ENCODE assay signal across 11 mouse cellular contexts in the genomic region with DNA sequence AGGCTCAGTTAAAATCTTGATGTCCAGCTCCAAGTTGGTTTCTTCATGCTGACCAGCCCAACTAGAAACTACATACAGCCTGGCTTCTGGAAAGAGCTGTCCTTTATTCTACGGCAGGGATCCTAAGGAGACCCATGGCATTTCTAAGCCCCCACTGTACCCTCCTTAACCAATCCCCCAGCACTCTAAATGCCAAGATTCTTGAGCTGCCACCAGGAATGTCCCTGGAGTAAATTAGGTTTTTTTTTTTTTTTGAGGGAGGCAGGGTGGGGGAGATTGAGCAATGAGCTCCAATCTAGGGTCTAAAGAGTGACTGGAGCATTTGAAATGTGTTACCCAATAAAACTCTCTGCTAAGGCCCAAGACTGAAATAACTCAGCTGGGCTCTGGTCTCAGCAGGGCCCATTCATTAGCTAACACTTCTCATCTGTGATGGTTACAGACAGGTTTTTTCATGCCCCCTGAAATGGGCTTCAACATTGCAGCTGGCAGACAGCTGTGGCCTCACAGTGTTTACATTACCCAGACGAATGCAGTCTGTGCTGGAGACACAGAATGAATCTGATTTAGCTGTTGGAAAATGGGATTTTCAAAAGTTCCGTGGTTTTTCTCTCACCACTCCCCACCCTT.
DNase-seq lines count a peak whose midpoint lies in the region; ATAC-seq and TF ChIP-seq lines count a peak whose summit lies in the region.
"Had no signal": no experiment of that assay in that cellular context is flagged by ENCODE, and none has a peak within 500 bp of the region (broad histone marks: within the 10 kb centered on the region; RNA-seq: fewer than 3 reads in every experiment).

No protein-coding gene starts in this region.

- no peaks in the 10 kb centered on the region for H3K79me2 ChIP-seq in myocyte (ENCODE audit: control insufficient read depth, insufficient read depth)

- TF ChIP-seq POLR2A in myocyte (IDR thresholded peaks at IDR 0.05; ENCODE audit: insufficient read length, low read depth), result no peak

- H3K4me2 ChIP-seq in hindbrain, embryonic 16.5 days (ENCODE audit: low read length), result no peak overlapping the region
- no peak overlapping the region for H3K4me2 ChIP-seq in hindbrain, embryonic 15.5 days
- no peak overlapping the region for H3K4me2 ChIP-seq in myocyte (ENCODE audit: low read depth)

- no peak overlapping the region for H3K4me3 ChIP-seq in hindbrain, embryonic 10.5 days
- H3K4me3 ChIP-seq in hindbrain, embryonic 16.5 days (ENCODE audit: low read length), result no peak overlapping the region
- no peak overlapping the region for H3K4me3 ChIP-seq in hindbrain, embryonic 15.5 days
- H3K4me3 ChIP-seq in myocyte, result no peak overlapping the region
- H3K4me3 ChIP-seq: gastrocnemius, adult 2 months had no signal

- no peaks in the 10 kb centered on the region for H3K36me3 ChIP-seq in hindbrain, embryonic 10.5 days
- no peaks in the 10 kb centered on the region for H3K36me3 ChIP-seq in hindbrain, embryonic 16.5 days (ENCODE audit: control insufficient read depth, insufficient read depth, low read length)
- H3K36me3 ChIP-seq in hindbrain, embryonic 15.5 days, result no peaks in the 10 kb centered on the region
- no peaks in the 10 kb centered on the region for H3K36me3 ChIP-seq in myocyte (ENCODE audit: control insufficient read depth, insufficient read depth)

- whole genome bisulfite sequencing in hindbrain, embryonic 10.5 days, result 48% methylated on average over 3 of the region's 3 CpGs
- WGBS in hindbrain, embryonic 16.5 days, result 32% methylated on average over 3 of the region's 3 CpGs
- WGBS in hindbrain, embryonic 15.5 days, result 29% methylated on average over 3 of the region's 3 CpGs

- no peak overlapping the region for H3K27ac ChIP-seq in hindbrain, embryonic 10.5 days
- no peak overlapping the region for H3K27ac ChIP-seq in hindbrain, embryonic 16.5 days (ENCODE audit: low read depth, low read length)
- H3K27ac ChIP-seq in hindbrain, embryonic 15.5 days (replicated peaks), result no peak overlapping the region
- H3K27ac ChIP-seq: gastrocnemius, adult 2 months; liver, embryonic 14.5 days had no signal

- no peak overlapping the region for H3K9ac ChIP-seq in hindbrain, embryonic 16.5 days (ENCODE audit: low read depth, low read length)
- H3K9ac ChIP-seq in hindbrain, embryonic 15.5 days, result no peak overlapping the region
- H3K9ac ChIP-seq: liver, embryonic 14.5 days had no signal

- H3ac ChIP-seq in myocyte (ENCODE audit: control insufficient read depth, insufficient read length), result no peak overlapping the region

- no peaks in the 10 kb centered on the region for H3K9me3 ChIP-seq in hindbrain, embryonic 10.5 days
- no peaks in the 10 kb centered on the region for H3K9me3 ChIP-seq in hindbrain, embryonic 16.5 days (ENCODE audit: control insufficient read depth, low read length)
- no peaks in the 10 kb centered on the region for H3K9me3 ChIP-seq in hindbrain, embryonic 15.5 days

- no peaks in the 10 kb centered on the region for H3K4me1 ChIP-seq in hindbrain, embryonic 10.5 days (replicated peaks)
- no peaks in the 10 kb centered on the region for H3K4me1 ChIP-seq in hindbrain, embryonic 16.5 days (ENCODE audit: control insufficient read depth, insufficient read depth, low read depth, low read length)
- no peaks in the 10 kb centered on the region for H3K4me1 ChIP-seq in hindbrain, embryonic 15.5 days (replicated peaks)

- ATAC-seq in hindbrain, embryonic 16.5 days, result no peak
- 0 out of 2 replicates have a peak, but pooled peaks have one; percentile 63 for ATAC-seq in hindbrain, embryonic 15.5 days (ENCODE audit: low FRiP score, low read depth)
- ATAC-seq in erythroid progenitor cell, adult 5-6 weeks (replicated peaks; ENCODE audit: low FRiP score, poor library complexity, severe bottlenecking), result no peak

- peak; percentile 18 for DNase-seq in hindbrain, embryonic 10.5 days (ENCODE audit: low spot score)
- DNase-seq in embryo, embryonic 11.5 days (ENCODE audit: low read depth, low spot score), result peak; percentile 19
- no peak for DNase-seq in adrenal gland, postnatal 10 days
- no peak for DNase-seq in ovary, postnatal 10 days (ENCODE audit: low spot score)
- DNase-seq: gastrocnemius, adult 2 months; kidney, postnatal 4 days had no signal

- H3K27me3 ChIP-seq in hindbrain, embryonic 10.5 days (ENCODE audit: insufficient read depth, poor library complexity, severe bottlenecking), result peaks cover 5% of the 10 kb centered on the region; the same call in 1 of the 2 replicates
- no peaks in the 10 kb centered on the region for H3K27me3 ChIP-seq in hindbrain, embryonic 16.5 days (replicated peaks; ENCODE audit: control insufficient read depth, insufficient read depth, low read length)
- no peaks in the 10 kb centered on the region for H3K27me3 ChIP-seq in hindbrain, embryonic 15.5 days
- H3K27me3 ChIP-seq in myocyte (ENCODE audit: control insufficient read depth, insufficient read depth, insufficient read length), result no peaks in the 10 kb centered on the region

TF ChIP-seq in myocyte, 11 proteins besides CTCF, POLR2A, EP300 and RAD21:
- TF ChIP-seq REST (IDR thresholded peaks at IDR 0.05; ENCODE audit: insufficient read depth, insufficient read length), result no peak
- TF ChIP-seq MYOG (IDR thresholded peaks at IDR 0.05; ENCODE audit: control insufficient read depth in 1 of 3, insufficient read depth in 1 of 3, insufficient read length in 2 of 3, low read depth in 2 of 3), result no peak
- TF ChIP-seq USF1 (IDR thresholded peaks at IDR 0.05; ENCODE audit: low read depth), result no peak
- no peak for TF ChIP-seq MAX (IDR thresholded peaks at IDR 0.05; ENCODE audit: low read depth)
- peak in 2 of 3 experiments; percentile 52 to 70 for TF ChIP-seq MYOD1 (IDR thresholded peaks at IDR 0.05; ENCODE audit: control insufficient read depth in 1 of 3, insufficient read length in 2 of 3, low read depth in 2 of 3)
- TF ChIP-seq CEBPB (IDR thresholded peaks at IDR 0.05; ENCODE audit: insufficient read depth, poor library complexity, severe bottlenecking), result peak; percentile 23; the same call in 1 of the 2 replicates
- no peak for TF ChIP-seq E2F4 (IDR thresholded peaks at IDR 0.05; ENCODE audit: insufficient read depth)
- no peak for TF ChIP-seq SRF (IDR thresholded peaks at IDR 0.05; ENCODE audit: control insufficient read depth, insufficient read length, low read depth)
- no peak for TF ChIP-seq POLR2AphosphoS2 (IDR thresholded peaks at IDR 0.05; ENCODE audit: insufficient read length, low read depth)
- TF ChIP-seq TCF12 (IDR thresholded peaks at IDR 0.05; ENCODE audit: insufficient read depth, poor library complexity, severe bottlenecking), result no peak
- no peak for TF ChIP-seq TCF3 (IDR thresholded peaks at IDR 0.05; ENCODE audit: insufficient read length, low read depth)

Comparison
In these comparisons a context has a peak if more than half of its experiments do, and no peak if none do; other contexts are left out.
1. DNase-seq: peak in hindbrain, embryonic 10.5 days (single experiment) and embryo, embryonic 11.5 days (single experiment); none in adrenal gland, postnatal 10 days (single experiment) and ovary, postnatal 10 days (single experiment).